Mouse (Mus musculus): Measurements from ENCODE around the gene Actl6a. TPM values are rescaled to one million over a fixed set of nuclear protein-coding genes. Genes with fewer than 3 reads are reported as not detected.
A peak's percentile ranks its signal among the peaks of the same experiment; 100 is the strongest.
"Not testable (repeated sequence)": the region's sequence is repeated elsewhere in the genome, so short reads cannot be mapped to it uniquely, and the experiment has no call there.

Actl6a gene
- polyA plus RNA-seq, 1 experiment from 2014 or later: 105 TPM

DNA sequence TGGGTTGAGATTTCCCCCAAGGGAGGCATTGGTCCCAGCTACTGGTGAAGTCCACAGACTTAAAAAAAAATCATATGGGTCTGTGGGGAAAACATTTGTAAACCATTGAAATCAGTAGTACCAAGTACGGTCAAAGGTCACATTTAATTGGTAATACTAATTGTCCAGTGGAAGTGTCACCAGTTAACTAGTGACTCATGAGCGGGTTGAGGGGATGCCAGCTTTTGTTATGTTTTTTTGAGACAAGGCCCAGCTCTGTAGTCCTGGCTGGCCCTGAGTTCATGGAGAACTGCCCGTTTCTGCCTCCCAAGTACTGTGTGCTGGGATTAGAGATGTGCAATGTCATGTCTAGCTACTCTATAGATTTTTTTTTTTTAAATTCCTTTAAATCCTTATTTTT is 7.6 kb downstream of the Actl6a start:
- in situ Hi-C loops (cut with MboI; ENCODE audit: low pct_unique_long_range_greater_than_20kb): loop anchor here (10.0 kb wide), 1 partner anchor 1341 kb away; no protein-coding TSS in a partner anchor
- ATAC-seq (no peak), DNase-seq (ENCODE audit: low read depth, low spot score) (no peak)
- no peak for TF ChIP-seq CTCF (IDR thresholded peaks at IDR 0.05)
- ChIA-PET CTCF (interaction anchor here (0.9 to 1.5 kb wide), 3 partner anchors 9 to 380 kb away, joined by 3 read pairs; no protein-coding TSS in a partner anchor), POLR2A (no interaction called here)
- no peaks in the 10 kb centered on the region for H3K27me3 ChIP-seq

DNA sequence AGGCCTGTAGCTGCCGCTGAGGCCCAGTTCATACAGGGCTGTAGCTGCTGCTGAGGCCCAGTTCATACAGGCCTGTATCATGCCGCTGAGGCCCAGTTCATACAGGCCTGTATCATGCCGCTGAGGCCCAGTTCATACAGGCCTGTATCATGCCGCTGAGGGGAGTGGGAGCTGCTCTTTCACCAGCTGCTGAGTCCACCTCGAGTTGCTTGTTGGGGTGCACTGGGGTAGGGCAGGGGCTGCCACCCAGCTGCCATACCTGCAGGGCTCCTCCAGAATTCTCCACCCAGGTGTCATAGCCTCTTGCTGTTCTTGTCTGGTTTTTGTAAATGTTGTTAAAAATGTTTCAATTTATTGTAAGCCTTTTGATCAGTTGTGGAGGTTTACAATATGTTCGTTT is 11.3 kb downstream of the Actl6a start:
- DNase-seq (ENCODE audit: low read depth, low spot score); H3K27me3 ChIP-seq; POLR2A ChIA-PET; ATAC-seq: not testable (repeated sequence)
- CTCF ChIA-PET: interaction anchor here (1.3 kb wide), 2 partner anchors 11 to 19 kb away, joined by 3 to 6 read pairs; partner anchors contain the start of gene Ndufb5
- in situ Hi-C loops (cut with MboI; ENCODE audit: low pct_unique_long_range_greater_than_20kb): loop anchor here (10.0 kb wide), 1 partner anchor 1337 kb away; no protein-coding TSS in a partner anchor

DNA sequence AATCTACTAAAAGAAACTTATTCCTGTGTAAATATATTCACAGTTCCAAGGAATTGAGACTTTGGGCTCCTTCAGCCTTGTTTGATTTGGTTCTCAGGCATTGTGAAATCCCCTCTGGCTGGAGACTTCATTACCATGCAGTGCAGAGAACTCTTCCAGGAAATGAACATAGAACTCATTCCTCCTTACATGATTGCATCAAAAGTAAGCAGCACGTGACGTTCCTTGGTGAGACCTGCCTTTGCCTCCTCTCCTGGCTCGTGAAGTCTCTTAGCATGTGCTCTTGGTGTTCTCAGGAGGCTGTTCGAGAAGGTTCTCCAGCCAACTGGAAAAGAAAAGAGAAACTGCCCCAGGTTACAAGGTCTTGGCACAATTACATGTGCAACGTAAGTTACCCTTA is 12.2 kb downstream of the Actl6a start:
- ChIA-PET POLR2A (no interaction called here), CTCF (interaction anchor here (1.3 kb wide), 1 partner anchor 10 kb away, joined by 6 read pairs; no protein-coding TSS in a partner anchor)
- TF ChIP-seq CTCF (IDR thresholded peaks at IDR 0.05): no peak
- H3K27me3 ChIP-seq: no peaks in the 10 kb centered on the region
- ATAC-seq (no peak), DNase-seq (ENCODE audit: low read depth, low spot score) (no peak)
- in situ Hi-C loops (cut with MboI; ENCODE audit: low pct_unique_long_range_greater_than_20kb): loop anchor here (10.0 kb wide), 1 partner anchor 1337 kb away; no protein-coding TSS in a partner anchor

DNA sequence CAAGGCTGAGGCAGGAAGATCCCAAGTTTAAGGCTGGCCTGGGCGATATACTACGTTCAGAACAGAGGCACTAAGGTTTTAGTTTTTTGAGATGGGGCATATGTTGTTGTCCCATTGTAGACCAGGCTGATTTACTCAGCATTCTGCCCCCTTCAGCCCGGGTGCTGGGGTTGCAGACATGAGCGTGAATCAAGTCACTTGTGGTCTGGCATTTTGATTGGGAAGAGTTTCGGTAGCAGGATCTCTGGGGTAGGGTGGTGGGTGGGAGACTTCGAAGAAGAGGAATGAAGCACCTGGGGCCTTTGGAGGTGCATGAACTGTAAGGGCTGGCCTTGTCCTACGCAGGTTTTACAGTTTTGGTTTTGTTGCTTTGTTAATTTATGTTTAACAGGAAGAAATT is 18.1 kb downstream of the Actl6a start:
- no peaks in the 10 kb centered on the region for H3K27me3 ChIP-seq
- in situ Hi-C loops (cut with MboI; ENCODE audit: low pct_unique_long_range_greater_than_20kb): no loop called here
- ChIA-PET CTCF (interaction anchor here (1.1 kb wide), 1 partner anchor 10 kb away, joined by 3 read pairs; no protein-coding TSS in a partner anchor), POLR2A (interaction anchor here (0.9 kb wide), 2 partner anchors 9 to 12 kb away, joined by 3 read pairs; no protein-coding TSS in a partner anchor)
- ATAC-seq (no peak), DNase-seq (ENCODE audit: low read depth, low spot score) (no peak)
- TF ChIP-seq CTCF (IDR thresholded peaks at IDR 0.05): no peak

DNA sequence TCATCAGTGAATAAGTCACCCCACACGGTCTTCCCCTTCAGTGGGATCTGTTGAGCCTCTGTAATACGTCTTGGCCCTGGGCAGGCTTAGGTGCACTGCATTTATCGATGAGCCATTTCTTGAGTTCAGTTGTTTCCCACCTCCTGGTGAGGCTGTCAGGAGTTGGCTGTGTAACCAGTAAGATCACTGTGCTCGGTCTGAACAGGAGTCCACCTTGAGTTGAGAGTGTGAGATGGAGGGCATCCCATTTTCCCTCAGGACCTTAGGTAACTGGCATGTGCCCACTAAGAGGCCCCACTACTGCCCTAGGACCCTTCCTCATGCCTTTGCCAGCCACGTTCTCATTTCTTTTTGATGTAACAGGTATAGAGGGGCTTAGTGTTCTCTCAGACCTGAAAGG is 19.9 kb downstream of the Actl6a start:
- ATAC-seq (no peak), DNase-seq (ENCODE audit: low read depth, low spot score) (no peak)
- H3K27me3 ChIP-seq: no peaks in the 10 kb centered on the region
- CTCF ChIA-PET: no interaction called here
- TF ChIP-seq CTCF (IDR thresholded peaks at IDR 0.05): no peak
- in situ Hi-C loops (cut with MboI; ENCODE audit: low pct_unique_long_range_greater_than_20kb): no loop called here
- POLR2A ChIA-PET: no interaction called here

DNA sequence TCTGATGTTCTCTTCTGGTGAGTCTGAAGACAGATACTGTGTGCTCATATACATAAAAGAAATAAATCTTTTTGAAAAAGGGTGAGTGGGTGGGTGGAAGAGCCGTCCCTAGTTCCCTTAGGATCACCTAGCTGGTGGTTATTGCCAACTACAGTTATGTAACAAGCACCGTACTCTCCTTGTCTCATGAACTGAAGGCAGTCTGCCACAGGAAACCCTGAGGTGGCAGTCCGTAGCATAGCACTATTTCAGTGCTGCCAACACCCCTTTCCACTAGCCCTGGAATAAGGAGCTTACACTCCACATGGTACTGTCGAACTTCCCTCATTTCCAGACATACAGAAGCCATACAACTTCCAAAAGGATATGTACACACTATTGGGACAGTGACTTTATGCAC is 21.8 kb downstream of the Actl6a start:
- ChIA-PET POLR2A (interaction anchor here (1.7 kb wide), 1 partner anchor 8 kb away, joined by 4 read pairs; no protein-coding TSS in a partner anchor), CTCF (interaction anchor here (1.5 to 2.5 kb wide), 2 partner anchors 10 to 18 kb away, joined by 6 to 8 read pairs; no protein-coding TSS in a partner anchor)
- no peak for DNase-seq (ENCODE audit: low read depth, low spot score)
- in situ Hi-C loops (cut with MboI; ENCODE audit: low pct_unique_long_range_greater_than_20kb): no loop called here
- TF ChIP-seq CTCF (IDR thresholded peaks at IDR 0.05): no peak
- no peak for ATAC-seq
- no peaks in the 10 kb centered on the region for H3K27me3 ChIP-seq

DNA sequence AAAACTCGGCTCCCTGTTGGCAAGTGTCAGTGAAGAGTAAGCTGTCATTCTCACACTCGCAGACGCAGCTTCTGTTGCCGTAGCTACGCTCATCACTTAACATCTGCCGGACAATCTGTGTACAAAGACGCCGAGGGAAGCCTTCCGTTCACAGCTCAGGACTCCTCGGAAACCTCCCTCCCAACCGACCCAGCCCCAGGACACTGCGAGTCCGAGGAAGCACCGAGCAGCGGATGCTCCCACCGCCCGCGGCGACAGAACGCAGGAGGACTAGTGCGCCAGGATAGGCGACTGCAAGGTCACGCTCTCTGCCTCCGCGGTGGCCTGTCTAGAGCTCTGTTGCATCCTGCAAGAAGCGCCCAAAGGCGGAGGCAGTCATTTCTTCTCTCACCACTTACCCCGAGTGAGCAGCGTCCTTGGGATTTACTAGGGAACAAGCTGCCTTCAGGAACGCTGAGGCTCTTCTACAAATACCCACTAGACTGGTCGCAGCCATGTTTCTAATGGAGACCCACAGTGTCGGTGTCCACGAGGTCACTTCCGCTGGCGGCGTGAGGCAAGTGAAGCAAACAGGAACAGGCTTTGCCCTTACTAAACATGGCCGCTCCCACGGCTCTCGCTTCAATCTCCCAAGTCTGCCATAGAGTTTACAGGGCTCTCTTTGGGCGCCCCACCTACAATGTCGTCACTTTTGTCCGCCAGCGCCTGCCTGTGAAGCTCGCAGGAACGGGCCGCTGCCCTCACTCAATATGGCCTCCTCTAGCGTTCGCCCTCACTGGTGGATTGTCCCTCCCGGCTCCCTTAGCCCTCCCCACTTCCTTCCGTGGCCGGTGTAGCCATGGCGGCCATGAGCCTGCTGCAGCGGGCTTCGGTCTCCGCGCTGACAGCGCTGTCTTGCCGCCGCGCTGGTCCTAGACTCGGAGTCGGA is 30.4 kb downstream of the Actl6a start, which contains the start of gene Ndufb5:
Gene Ndufb5, plus strand, starts transcription at position 747 of the 928 bp plus-strand sequence.
- no peak for TF ChIP-seq CTCF (IDR thresholded peaks at IDR 0.05)
- ChIA-PET CTCF (interaction anchor here (1.2 to 1.3 kb wide), 2 partner anchors 9 to 20 kb away, joined by 3 to 4 read pairs; no protein-coding TSS in a partner anchor), POLR2A (interaction anchor here (0.5 to 1.7 kb wide), 6 partner anchors 9 to 949 kb away, joined by 3 to 4 read pairs (median 3); no protein-coding TSS in a partner anchor)

DNA sequence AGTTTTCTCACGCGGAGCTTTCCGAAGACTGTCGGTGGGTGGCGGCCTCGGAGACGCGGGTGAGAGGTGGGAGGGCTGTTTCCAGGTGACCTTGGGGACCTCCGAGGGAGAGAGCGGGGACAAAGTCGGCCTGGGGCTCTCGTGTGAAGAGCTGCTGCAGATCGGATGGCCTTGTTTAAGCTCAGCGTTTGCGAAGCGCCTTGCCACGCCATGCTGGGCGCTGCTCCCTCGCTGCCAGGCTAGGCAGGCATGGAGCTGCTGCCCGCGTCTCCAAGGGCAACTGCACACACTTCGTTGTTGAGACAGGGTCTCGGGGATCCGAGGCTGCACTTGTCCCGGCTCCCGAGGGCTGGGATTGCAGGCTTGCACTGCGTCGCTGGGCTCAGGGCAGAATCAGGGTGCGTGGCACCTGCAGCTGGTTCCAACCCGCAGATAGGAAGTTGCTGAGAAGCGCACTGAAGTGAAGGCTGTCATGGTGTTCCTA is 31.1 kb downstream of the Actl6a start, which contains the start of gene Mrpl47:
Gene Mrpl47, minus strand, starts transcription at position 434 of the 484 bp plus-strand sequence.
- POLR2A ChIA-PET: interaction anchor here (0.6 to 1.7 kb wide), 4 partner anchors 13 to 209 kb away, joined by 3 to 4 read pairs (median 4); no protein-coding TSS in a partner anchor
- ATAC-seq: peak; percentile 33
- no peak for TF ChIP-seq CTCF (IDR thresholded peaks at IDR 0.05)
- in situ Hi-C loops (cut with MboI; ENCODE audit: low pct_unique_long_range_greater_than_20kb): no loop called here
- no peaks in the 10 kb centered on the region for H3K27me3 ChIP-seq
- CTCF ChIA-PET: interaction anchor here (1.2 to 1.3 kb wide), 2 partner anchors 8 to 21 kb away, joined by 3 to 4 read pairs; no protein-coding TSS in a partner anchor
- no peak for DNase-seq (ENCODE audit: low read depth, low spot score)

More for the DNA sequence above, 30.4 kb downstream of the Actl6a start, which contains the start of gene Ndufb5:
- in situ Hi-C loops (cut with MboI; ENCODE audit: low pct_unique_long_range_greater_than_20kb): no loop called here
- no peaks in the 10 kb centered on the region for H3K27me3 ChIP-seq
- ATAC-seq (peak; percentile 93), DNase-seq (ENCODE audit: low read depth, low spot score) (peak; percentile 99)

DNA sequence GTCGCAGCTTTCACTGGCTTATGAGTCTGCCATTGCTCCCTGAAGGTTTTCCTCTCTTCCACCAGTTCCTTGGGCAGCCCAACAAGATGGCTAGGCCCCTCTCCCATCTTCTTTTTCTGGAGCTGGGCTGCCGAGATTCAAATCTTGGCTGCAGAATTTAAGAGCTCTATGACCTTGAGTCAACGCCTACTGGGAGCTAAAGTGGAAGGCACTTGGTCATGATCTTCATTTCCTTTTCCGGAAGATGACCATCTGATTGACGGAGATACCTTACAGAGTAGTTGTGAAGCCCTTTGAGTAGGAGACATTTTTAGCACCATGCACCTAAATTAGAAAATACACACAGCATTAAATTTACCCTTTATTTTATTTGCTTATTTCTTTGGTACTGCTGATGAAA is 32.5 kb downstream of the Actl6a start:
- DNase-seq (ENCODE audit: low read depth, low spot score) (no peak), ATAC-seq (no peak)
- no peak for TF ChIP-seq CTCF (IDR thresholded peaks at IDR 0.05)
- CTCF ChIA-PET: interaction anchor here (1.5 kb wide), 1 partner anchor 18 kb away, joined by 3 read pairs; no protein-coding TSS in a partner anchor
- POLR2A ChIA-PET: interaction anchor here (1.7 kb wide), 1 partner anchor 29 kb away, joined by 4 read pairs; no protein-coding TSS in a partner anchor
- no peaks in the 10 kb centered on the region for H3K27me3 ChIP-seq
- in situ Hi-C loops (cut with MboI; ENCODE audit: low pct_unique_long_range_greater_than_20kb): no loop called here

DNA sequence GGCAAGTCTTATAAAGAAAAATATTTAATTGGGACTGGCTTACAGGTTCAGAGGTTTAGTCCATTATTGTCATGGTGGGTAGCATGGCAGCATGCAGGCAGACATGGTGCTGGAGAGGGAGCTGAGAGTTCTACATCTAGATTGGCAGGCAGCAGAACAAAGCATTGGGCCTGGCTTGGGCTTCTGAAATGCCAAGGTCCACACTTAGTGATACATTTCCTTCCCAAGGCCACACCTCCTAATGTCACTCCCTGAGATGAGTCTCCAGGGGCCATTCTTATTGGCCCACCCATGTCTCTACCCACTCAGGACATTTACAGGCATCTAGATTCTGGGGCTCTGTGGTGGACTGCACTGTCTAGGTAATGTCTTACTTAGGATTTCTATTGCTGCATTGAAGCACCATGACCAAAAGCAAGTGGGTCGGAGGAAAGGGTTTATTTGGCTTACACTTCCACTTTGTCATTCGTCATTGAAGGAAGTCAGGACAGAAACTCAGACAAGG is 36.2 kb downstream of the Actl6a start:
- in situ Hi-C loops (cut with MboI; ENCODE audit: low pct_unique_long_range_greater_than_20kb): loop anchor here (10.0 kb wide), 1 partner anchor 1062 kb away; no protein-coding TSS in a partner anchor
- ChIA-PET POLR2A (no interaction called here), CTCF (no interaction called here)
- no peak for TF ChIP-seq CTCF (IDR thresholded peaks at IDR 0.05)
- H3K27me3 ChIP-seq: no peaks in the 10 kb centered on the region
- ATAC-seq: no peak
- no peak for DNase-seq (ENCODE audit: low read depth, low spot score)
